Mouse (Mus musculus): ENCODE data around the gene Ccdc9b.

The Ccdc9b gene

GRCm38 (mm10) chr2:118708472-118708871, 54.0 kb downstream of the Ccdc9b start:
- DNase-seq, result no peak

- no peak for DNase-seq
These were observed 56.0 kb downstream of the Ccdc9b start for GRCm38 (mm10) chr2:118706436-118706835.
